Mouse (Mus musculus) cerebral cortex, adult 2 months (tissue): ENCODE measurements around the gene Gm21903.

Experiments
- WGBS: fragments of 180-500 bp; shearing (Covaris S2); methylation state at CpG from one replicate; pipeline ENCODE4 v1.1.7; 2018; 5-methylcytosine and 5-hydroxymethylcytosine counted together

Gene Gm21903

DNA sequence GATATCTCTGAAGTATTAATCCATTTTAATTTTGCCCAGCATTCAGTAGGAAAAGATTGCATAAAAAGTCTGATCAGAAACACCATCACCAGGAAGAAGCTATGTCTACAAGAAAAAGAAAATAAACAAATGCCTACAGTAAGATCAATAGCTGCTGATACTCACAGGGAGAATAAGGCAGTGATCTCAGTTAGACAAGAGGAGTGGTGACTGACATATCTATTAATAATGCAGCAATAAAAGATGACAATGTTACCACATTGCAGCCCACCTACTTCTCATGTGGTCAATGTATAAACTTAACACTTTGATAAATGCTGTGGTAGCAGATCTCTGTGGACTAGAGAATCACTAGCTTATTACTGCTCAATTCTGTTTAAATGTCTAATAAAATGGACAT, at the start of gene Gm21903:
Gene Gm21903 (minus strand): TSS at position 101 of the 400 bp plus-strand sequence.

DNA sequence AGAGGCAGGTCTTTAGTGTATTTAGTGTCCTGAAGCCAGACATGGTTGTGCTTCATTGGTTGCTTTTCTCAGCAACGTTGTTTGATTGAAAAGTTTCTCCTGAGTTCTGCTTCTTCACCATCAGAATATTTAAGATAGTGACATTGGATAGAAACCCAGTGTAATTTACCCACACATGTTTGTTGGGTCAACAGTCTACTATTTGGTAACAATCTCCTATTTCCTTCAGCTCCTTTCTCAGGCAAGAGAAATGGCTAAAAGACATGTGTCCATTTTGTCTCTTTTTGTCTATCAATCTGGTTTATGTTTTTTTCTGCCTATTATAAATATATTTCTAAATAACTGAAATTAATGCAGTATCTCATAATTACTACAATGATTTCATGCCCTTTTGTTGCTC, 33.8 kb upstream of the Gm21903 start, which contains the start of gene Esp23:
Gene Esp23 (minus strand): TSS at position 101 of the 400 bp plus-strand sequence.
- whole genome bisulfite sequencing = 31% methylated on average over 1 of the region's 1 CpGs

DNA sequence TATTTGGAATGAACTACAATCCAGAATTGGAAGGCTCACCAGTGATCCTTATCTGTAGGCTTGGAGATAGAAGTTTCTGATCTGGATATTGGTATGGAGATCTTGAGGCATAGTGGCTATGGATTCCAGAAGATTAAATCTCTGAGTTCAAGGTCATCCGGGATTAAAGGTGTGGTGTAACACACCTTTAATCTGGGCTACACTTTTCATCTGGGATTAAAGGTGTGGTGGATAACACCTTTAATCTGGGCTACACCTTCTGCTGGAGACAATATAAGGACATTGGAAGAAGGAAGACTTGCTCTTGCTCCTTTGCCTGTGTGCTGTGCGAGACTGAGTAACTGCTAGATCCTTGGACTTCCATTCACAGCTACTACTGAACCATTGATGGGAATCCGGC, 6.7 kb downstream of the Gm21903 start, which contains the start of gene Esp24:
Gene Esp24 (plus strand): TSS at position 301 of the 400 bp plus-strand sequence.
- 87% methylated on average over 3 of the region's 3 CpGs for WGBS

DNA sequence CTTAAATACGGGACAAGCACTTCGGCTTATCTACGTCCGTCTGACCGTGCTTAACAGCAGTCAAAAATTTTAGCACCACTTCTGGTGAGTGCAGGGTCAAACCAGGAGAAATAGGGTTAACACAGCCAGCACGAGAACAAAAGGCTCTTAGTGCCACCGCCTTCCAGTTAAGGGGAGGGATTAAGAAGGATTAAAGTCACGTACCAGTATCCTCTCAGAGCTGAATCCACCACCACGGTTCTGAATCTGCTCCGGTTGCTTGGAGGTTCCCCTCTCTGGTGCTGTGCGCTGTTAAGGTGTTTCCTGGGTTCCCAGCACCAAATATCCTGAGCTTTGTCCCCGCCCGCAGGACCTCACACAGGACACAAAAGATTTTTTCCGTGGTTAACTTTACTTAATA, 26.0 kb downstream of the Gm21903 start:
- 42% methylated on average over 14 of the region's 14 CpGs for WGBS

DNA sequence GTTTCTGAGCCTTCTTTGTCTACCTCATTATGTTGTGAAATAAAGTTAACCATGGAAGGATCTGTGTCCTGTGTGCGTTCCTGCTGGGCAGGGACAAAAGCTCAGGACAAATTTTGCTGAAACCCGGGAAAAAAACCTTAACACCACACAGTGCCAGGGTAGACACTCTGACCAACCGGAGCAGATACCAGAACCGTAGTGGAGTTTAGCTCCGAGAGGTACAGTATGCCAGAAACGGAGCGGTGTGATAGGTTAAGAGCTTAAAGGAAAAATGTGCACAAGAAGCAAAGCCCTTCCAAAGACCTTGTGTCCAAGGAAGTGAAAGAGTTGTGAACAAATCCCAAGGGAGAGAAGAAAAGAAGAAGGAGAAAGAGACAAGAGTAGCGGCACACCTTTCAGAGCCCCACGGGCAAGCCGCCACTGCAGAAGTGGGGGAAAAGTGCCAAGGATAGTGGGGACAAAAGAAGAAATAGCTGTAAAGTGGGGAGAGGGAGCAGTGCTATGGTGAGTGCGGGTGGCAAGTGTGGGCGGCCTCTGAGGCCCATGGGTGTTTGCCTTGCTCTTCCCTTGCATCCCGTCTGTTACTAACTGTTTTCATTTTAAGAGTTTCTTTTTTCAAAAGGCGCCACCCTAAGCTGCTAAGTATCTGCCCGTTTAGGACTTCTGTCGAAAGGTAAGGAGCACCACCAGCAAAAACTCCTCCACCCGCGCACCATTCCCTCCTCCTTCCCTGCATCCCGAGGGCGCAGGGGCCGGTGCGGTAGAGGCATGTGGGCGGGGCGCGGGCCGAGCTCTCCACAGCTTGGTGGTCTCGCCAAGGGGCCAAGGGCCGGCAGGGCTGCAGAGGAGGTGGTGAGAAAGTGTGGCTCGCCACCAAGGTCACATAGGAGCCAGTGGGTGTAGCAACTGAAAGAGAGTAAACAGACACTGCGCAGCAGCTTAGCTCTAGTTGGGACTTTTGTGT, 32.2 kb downstream of the Gm21903 start:
- 35% methylated on average over 30 of the region's 30 CpGs for WGBS

DNA sequence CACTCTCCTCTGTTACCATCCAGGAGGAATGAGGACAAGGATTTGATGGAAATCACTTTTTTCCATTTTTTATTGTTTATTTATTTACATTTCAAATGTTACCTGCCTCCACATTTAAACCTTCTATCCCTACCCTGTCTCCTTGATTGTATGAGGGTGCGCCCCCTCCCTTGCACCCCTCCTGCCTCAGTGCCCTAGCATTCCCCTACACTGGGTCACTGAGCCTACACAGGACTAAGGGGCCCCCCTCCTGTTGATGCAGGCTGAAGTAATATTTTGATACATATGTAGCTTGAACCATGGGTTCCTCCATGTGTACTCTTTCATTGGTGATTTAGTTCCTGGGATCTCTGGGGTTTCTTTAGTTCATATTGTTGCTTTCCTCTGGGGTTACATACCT, 33.3 kb downstream of the Gm21903 start:
- WGBS = 91% methylated on average over 1 of the region's 1 CpGs
